Mouse (Mus musculus): ENCODE measurements around the gene Gk5. TPM values are rescaled to one million over a fixed set of nuclear protein-coding genes. Genes with fewer than 3 reads are reported as not detected.
"Not testable (repeated sequence)": the region's sequence is repeated elsewhere in the genome, so short reads cannot be mapped to it uniquely, and the experiment has no call there.

Gene Gk5
- 15.1 and 18.0 TPM in 2 replicates for polyA plus RNA-seq (2011; ENCODE audit: insufficient read depth, insufficient read length, low read depth, missing spikeins)

DNA sequence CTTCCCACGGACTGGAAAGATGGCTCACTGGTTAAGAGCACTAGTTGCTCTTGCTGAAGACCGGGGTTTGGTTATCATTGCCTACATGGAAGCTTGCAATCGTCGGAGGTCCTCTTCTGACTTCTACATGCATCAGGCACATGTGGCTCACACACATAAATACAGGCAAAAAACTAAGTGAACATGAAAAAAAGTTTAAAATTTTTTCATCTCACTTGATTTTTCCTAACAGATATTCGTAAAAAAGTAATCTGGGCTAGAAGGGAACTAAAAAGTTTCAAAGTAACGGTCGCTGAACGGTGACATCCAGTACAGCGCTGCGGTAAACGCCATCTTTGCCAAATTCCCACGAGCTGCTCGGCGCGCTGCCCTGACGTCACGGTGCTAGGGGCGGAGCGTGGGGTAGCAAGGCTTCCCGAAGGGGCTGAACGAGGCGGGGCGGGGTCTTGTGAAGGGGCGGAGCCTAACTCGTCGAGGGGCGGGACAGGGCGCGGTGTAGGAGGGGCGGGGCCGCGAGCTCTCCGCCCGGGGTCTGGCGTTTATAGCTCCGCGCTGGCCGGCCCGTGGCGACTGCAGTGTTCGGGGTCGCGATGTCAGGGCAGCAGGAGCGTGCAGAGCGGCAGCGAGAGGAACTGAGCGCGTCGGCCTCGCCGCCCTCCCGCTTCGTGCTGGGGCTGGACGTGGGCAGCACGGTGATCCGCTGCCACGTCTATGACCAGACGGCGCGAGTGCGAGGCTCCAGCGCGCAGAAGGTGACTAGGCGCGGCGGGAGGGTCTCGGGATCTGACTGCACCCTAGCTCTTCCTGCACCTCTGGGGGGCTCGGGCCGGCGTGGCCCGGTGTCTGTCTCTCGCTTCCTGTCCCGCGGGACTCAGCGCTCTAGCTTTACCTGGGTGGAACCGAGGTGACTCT is at the start of gene Gk5:
Gene Gk5 (plus strand): TSS at position 502 of the 912 bp plus-strand sequence.
- H3K9me3 ChIP-seq (replicated peaks; ENCODE audit: control insufficient read depth, insufficient read depth, low read length, poor library complexity, severe bottlenecking), result no peaks in the 10 kb centered on the region
- H3K4me3 ChIP-seq (ENCODE audit: low read depth, low read length), result peak within 1 kb of the TSS; percentile 96
- peak within 1 kb of the TSS; percentile 63 for H3K9ac ChIP-seq (ENCODE audit: low read depth, poor library complexity, severe bottlenecking)
- no peak within 1 kb of the TSS for H3K27ac ChIP-seq (ENCODE audit: insufficient read depth, low read length)
- no peaks in the 10 kb centered on the region for H3K27me3 ChIP-seq (ENCODE audit: control insufficient read depth, insufficient read depth, low read length, poor library complexity, severe bottlenecking)
- no peaks in the 10 kb centered on the region for H3K4me1 ChIP-seq (ENCODE audit: control insufficient read depth, insufficient read depth, low read length)
- TF ChIP-seq POLR2A (IDR thresholded peaks at IDR 0.05; ENCODE audit: insufficient read depth, low read length) (peak; percentile 75), CTCF (IDR thresholded peaks at IDR 0.05; ENCODE audit: low read depth, low read length) (no peak)
- H3K36me3 ChIP-seq (ENCODE audit: control insufficient read depth, insufficient read depth, low read length, poor library complexity, severe bottlenecking), result no peaks in the 10 kb centered on the region

DNA sequence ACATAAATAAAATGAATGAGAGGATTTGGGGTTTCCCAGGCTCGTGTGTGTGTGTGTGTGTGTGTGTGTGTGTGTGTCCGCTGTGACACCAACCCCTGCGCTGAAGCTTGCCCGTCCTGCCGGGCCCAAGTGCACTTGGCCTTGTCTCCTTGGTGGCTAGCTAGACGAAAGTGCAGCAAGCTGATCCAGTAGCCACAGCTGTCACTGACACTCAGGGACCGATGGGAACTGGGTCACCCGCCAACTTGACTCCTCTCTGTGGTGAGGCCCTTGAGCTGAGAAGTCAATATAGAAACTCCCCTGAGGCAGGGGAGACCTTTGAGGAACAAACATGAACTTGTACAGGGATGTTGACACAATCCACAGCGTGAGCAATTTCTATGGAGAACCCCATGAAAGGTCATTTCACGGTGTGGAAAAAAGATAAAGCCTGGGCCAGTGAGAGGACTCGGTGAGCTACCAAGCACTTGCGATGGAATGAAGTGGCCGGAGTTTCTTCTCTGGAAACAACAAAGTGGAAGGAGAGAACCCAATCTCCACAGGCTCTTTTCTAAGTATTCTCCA is 40.3 kb upstream of the Gk5 start:
- H3K9me3 ChIP-seq (replicated peaks; ENCODE audit: control insufficient read depth, insufficient read depth, low read length, poor library complexity, severe bottlenecking), result no peaks in the 10 kb centered on the region
- H3K27ac ChIP-seq (ENCODE audit: insufficient read depth, low read length), result no peak overlapping the region
- no peaks in the 10 kb centered on the region for H3K27me3 ChIP-seq (ENCODE audit: control insufficient read depth, insufficient read depth, low read length, poor library complexity, severe bottlenecking)
- no peak overlapping the region for H3K4me3 ChIP-seq (ENCODE audit: low read depth, low read length)
- no peak overlapping the region for H3K9ac ChIP-seq (ENCODE audit: low read depth, poor library complexity, severe bottlenecking)
- TF ChIP-seq CTCF (IDR thresholded peaks at IDR 0.05; ENCODE audit: low read depth, low read length) (no peak), POLR2A (IDR thresholded peaks at IDR 0.05; ENCODE audit: insufficient read depth, low read length) (no peak), EP300 (IDR thresholded peaks at IDR 0.05; ENCODE audit: insufficient read depth, low read depth, low read length) (no peak)
- no peaks in the 10 kb centered on the region for H3K36me3 ChIP-seq (ENCODE audit: control insufficient read depth, insufficient read depth, low read length, poor library complexity, severe bottlenecking)
- no peaks in the 10 kb centered on the region for H3K4me1 ChIP-seq (ENCODE audit: control insufficient read depth, insufficient read depth, low read length)

DNA sequence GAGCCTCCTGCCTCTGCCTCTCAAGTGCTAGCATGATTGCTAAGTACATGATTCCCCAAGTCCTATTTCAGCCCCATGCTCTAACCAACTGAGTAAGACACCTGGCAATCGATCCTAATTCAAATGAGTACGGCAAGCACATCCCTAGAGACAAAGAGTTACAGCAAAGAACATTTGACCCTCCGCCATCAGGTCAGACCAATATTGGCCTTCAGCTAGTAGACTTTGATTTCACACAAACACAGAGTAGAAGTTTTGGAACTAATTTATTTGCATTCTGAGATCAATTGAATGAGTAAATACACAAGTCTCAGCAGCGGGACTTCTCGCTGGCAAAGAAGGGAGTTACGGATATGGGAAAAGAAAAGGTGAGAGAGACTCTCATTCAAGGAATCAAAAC is 33.9 kb upstream of the Gk5 start:
- Histone ChIP-seq H3K4me1 (ENCODE audit: control insufficient read depth, insufficient read depth, low read length) (no peaks in the 10 kb centered on the region), H3K9ac (ENCODE audit: low read depth, poor library complexity, severe bottlenecking) (no peak overlapping the region), H3K4me3 (ENCODE audit: low read depth, low read length) (no peak overlapping the region), H3K36me3 (ENCODE audit: control insufficient read depth, insufficient read depth, low read length, poor library complexity, severe bottlenecking) (no peaks in the 10 kb centered on the region), H3K27me3 (ENCODE audit: control insufficient read depth, insufficient read depth, low read length, poor library complexity, severe bottlenecking) (no peaks in the 10 kb centered on the region), H3K27ac (ENCODE audit: insufficient read depth, low read length) (no peak overlapping the region), H3K9me3 (replicated peaks; ENCODE audit: control insufficient read depth, insufficient read depth, low read length, poor library complexity, severe bottlenecking) (0 out of 2 replicates have a peak, but pooled peaks cover 4% of the 10 kb centered on the region)
- no peak for TF ChIP-seq CTCF (IDR thresholded peaks at IDR 0.05; ENCODE audit: low read depth, low read length)
- TF ChIP-seq POLR2A (IDR thresholded peaks at IDR 0.05; ENCODE audit: insufficient read depth, low read length), result no peak
- no peak for TF ChIP-seq EP300 (IDR thresholded peaks at IDR 0.05; ENCODE audit: insufficient read depth, low read depth, low read length)

GRCm38 (mm10) chr9:96087671-96088070 is 31.5 kb upstream of the Gk5 start:
- no peak overlapping the region for H3K9ac ChIP-seq (ENCODE audit: low read depth, poor library complexity, severe bottlenecking)
- H3K4me3 ChIP-seq (ENCODE audit: low read depth, low read length), result no peak overlapping the region
- H3K36me3 ChIP-seq (ENCODE audit: control insufficient read depth, insufficient read depth, low read length, poor library complexity, severe bottlenecking), result no peaks in the 10 kb centered on the region; the same call in 1 of the 2 replicates
- H3K27me3 ChIP-seq (ENCODE audit: control insufficient read depth, insufficient read depth, low read length, poor library complexity, severe bottlenecking), result no peaks in the 10 kb centered on the region
- no peaks in the 10 kb centered on the region for H3K4me1 ChIP-seq (ENCODE audit: control insufficient read depth, insufficient read depth, low read length)
- no peak overlapping the region for H3K27ac ChIP-seq (ENCODE audit: insufficient read depth, low read length)
- no peak for TF ChIP-seq EP300 (IDR thresholded peaks at IDR 0.05; ENCODE audit: insufficient read depth, low read depth, low read length)
- TF ChIP-seq CTCF (IDR thresholded peaks at IDR 0.05; ENCODE audit: low read depth, low read length), result no peak
- TF ChIP-seq POLR2A (IDR thresholded peaks at IDR 0.05; ENCODE audit: insufficient read depth, low read length), result no peak
- H3K9me3 ChIP-seq (replicated peaks; ENCODE audit: control insufficient read depth, insufficient read depth, low read length, poor library complexity, severe bottlenecking), result peaks cover 22% of the 10 kb centered on the region

GRCm38 (mm10) chr9:96088456-96088855 is 30.7 kb upstream of the Gk5 start:
- H3K9me3 ChIP-seq (replicated peaks; ENCODE audit: control insufficient read depth, insufficient read depth, low read length, poor library complexity, severe bottlenecking), result peaks cover 28% of the 10 kb centered on the region
- H3K36me3 ChIP-seq (ENCODE audit: control insufficient read depth, insufficient read depth, low read length, poor library complexity, severe bottlenecking); H3K4me1 ChIP-seq (ENCODE audit: control insufficient read depth, insufficient read depth, low read length); H3K9ac ChIP-seq (ENCODE audit: low read depth, poor library complexity, severe bottlenecking); H3K27ac ChIP-seq (ENCODE audit: insufficient read depth, low read length); H3K27me3 ChIP-seq (ENCODE audit: control insufficient read depth, insufficient read depth, low read length, poor library complexity, severe bottlenecking); H3K4me3 ChIP-seq (ENCODE audit: low read depth, low read length): not testable (repeated sequence)

DNA sequence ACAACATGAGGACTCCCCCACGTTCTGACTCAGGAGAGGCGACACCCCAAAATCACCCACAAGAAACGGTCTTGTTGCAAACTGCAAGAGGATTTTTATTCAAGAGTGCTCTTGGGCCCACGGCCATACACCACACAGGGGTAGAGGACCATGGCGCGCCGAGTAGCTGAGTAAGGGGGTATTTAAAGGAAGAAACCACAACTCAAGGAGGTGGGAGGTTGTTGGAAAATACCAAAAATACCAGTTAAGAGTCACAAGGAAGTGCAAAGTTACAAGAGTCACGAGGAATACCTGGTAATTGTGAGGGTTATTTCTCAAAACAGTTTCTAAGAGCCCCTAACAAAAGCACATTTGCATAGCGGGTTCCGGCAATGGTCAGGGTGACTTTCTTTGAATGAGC is 26.5 kb upstream of the Gk5 start:
- H3K27ac ChIP-seq (ENCODE audit: insufficient read depth, low read length), result not testable (repeated sequence)

More for the DNA sequence above, 26.5 kb upstream of the Gk5 start:
- H3K27me3 ChIP-seq (ENCODE audit: control insufficient read depth, insufficient read depth, low read length, poor library complexity, severe bottlenecking); H3K36me3 ChIP-seq (ENCODE audit: control insufficient read depth, insufficient read depth, low read length, poor library complexity, severe bottlenecking); H3K4me3 ChIP-seq (ENCODE audit: low read depth, low read length); H3K4me1 ChIP-seq (ENCODE audit: control insufficient read depth, insufficient read depth, low read length); H3K9ac ChIP-seq (ENCODE audit: low read depth, poor library complexity, severe bottlenecking): not testable (repeated sequence)
- peaks cover 36% of the 10 kb centered on the region for H3K9me3 ChIP-seq (replicated peaks; ENCODE audit: control insufficient read depth, insufficient read depth, low read length, poor library complexity, severe bottlenecking)
